Mouse (Mus musculus) brain, adult 10 weeks (tissue): ENCODE data around the gene Ctsf. TPM values are rescaled to one million over a fixed set of nuclear protein-coding genes. Genes with fewer than 3 reads are reported as not detected.

Experiments
- polyA plus RNA-seq: library from polyadenylated mRNA; stranded (reverse); fragments of 350-450 nt; fragmentation: Illumina TruSeq; extraction: RNeasy Lipid Tissue Mini Kit (QIAGEN cat#74804); gene quantifications from one replicate; pipeline ENCODE4 v1.2.3, GENCODE M21; 2015; ENCODE audit warnings: low read depth, low replicate concordance

Gene Ctsf
- 85.3 TPM for polyA plus RNA-seq

DNA sequence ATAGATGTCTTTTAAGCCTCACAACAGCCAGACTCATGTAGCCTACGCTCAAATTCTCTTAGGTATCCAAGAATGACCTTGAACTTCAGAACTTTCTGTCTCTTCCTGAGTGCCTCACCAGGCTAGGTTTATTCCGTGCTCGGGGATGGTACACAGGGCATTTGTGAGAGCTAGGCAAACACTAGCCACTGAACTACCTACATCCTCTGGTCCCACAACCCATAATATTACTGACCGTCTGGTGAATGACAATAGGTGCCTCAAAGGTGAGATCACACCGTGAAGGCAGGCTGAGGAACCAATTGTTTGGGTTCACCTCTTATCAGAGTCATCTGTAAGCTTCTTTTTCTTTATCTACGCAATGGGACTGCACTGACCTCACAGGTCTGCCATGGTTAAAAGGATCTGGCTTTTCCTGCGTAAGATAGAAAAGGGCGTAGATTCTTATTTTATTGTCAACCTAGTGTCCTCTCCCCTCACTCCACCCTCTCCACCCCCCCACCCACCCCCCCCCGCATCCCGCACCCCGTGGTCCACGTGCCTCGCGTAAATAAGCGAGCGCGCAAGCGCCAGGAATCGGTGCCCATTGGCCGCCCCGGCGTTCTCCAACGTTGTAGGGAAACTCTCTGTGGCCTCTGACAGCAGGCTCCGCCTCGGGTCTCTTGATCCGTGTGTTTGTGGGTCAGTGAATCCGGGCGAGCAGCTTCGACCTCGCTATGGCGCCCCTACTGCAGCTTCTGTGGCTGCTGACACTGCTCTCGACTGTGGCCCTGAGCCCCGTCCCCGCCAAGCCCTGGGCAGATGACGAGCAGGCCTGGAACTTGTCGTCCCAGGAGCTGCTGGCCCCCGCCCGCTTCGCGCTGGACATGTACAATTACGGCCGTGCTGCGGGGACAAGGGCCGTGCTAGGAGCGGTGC is at the start of gene Ctsf:
Ctsf (plus strand) TSS at position 579 of the 918 bp plus-strand sequence.

DNA sequence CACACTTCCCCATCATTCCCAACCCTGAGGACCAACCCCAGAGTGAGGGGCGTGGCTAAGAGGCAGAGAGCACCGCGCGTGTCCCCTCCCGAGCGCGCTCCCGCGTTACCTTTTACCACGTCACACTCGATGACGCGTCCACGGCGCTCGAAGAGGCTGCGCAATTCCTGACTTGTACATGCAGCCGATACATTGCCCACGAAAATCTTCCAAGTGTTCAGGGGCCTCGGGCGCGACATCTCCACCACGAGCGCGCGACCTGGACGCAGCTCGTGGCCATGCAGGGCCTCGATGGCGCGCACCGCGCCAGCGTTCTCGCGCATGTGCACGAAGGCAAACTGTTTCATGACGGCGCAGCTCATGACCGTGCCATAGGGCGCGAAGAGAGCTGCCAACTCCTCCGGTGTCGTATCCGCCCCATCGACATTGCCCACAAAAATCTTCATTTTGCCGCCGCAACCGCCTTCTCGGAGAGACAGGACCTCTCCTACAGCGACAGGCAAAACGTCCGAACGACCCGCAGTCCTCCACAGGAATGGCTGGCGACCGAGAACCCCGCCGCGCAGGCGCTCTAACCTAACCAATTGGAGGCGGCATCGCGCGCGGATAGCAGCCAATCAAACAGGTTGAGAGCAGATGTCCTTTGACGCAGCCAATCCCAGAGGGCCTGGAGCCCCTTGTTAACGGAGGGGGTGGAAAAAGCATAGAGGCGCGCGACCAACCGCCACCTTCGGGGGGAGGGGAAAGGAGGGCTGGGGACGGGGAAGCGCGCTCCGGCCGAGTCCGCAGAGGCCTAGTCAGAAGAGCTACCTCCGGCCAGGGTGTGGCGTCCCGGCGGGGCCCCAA is 43.6 kb upstream of the Ctsf start, which contains the start of the genes Gm21992 and Rbm14:
Gm21992 (minus strand) TSS at position 550 of the 846 bp plus-strand sequence.
Rbm14 (minus strand) TSS at position 572 of the 846 bp plus-strand sequence.

GRCm38 (mm10) chr19:4839149-4839548 is 15.8 kb upstream of the Ctsf start, which contains the start of the genes Ccs and Ccdc87:
Ccs (minus strand) TSS chr19:4839332.
Ccdc87 (plus strand) TSS chr19:4839366.

DNA sequence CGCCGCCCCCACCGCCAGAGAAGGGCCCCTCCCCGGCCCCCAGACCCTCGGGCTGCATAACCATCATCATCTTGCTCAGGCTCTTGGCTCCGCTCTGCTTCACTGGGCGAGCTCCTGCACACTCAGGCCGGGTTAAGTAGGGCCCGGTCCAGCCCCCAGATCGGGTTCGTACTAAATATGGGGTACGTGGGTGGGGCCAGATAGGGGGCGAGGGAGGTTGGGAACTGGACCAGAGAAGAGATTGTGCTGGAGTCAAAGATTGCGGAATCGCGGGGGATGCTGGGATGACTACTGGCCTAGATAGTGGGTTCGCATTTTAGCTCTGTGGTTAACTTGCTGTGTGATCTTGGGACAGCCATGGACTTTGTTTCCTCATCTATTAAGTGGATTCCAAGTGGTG is 22.9 kb downstream of the Ctsf start, which contains the start of gene Actn3:
Actn3 (minus strand) TSS at position 125 of the 400 bp plus-strand sequence.

GRCm38 (mm10) chr19:4878405-4879323 is 23.7 kb downstream of the Ctsf start, which contains the start of gene Zdhhc24:
Zdhhc24 (plus strand) TSS chr19:4878668.

GRCm38 (mm10) chr19:4905979-4906794 is 51.3 kb downstream of the Ctsf start, which contains the start of gene Bbs1:
Bbs1 (minus strand) TSS chr19:4906628.

Other genes with a start within 250 kb of the Ctsf start
- 21.6 TPM for gene Lrfn4, start 239.5 kb upstream of the Ctsf start, polyA plus RNA-seq
- gene Rce1, start 229.5 kb upstream of the Ctsf start, polyA plus RNA-seq: 33.2 TPM
- gene Gm960, start 156.5 kb upstream of the Ctsf start, polyA plus RNA-seq: 2.2 TPM
- gene Sptbn2, start 144.0 kb upstream of the Ctsf start, polyA plus RNA-seq: 238 TPM
- 28.5 TPM for gene Rbm4b, start 98.6 kb upstream of the Ctsf start, polyA plus RNA-seq
- 41.4 TPM for gene Rbm4, start 61.2 kb upstream of the Ctsf start, polyA plus RNA-seq
- gene Gm21992, start 43.5 kb upstream of the Ctsf start, polyA plus RNA-seq: 15.5 TPM
- gene Rbm14, start 43.5 kb upstream of the Ctsf start, polyA plus RNA-seq: 18.0 TPM
- 37.6 TPM for gene Ccs, start 15.8 kb upstream of the Ctsf start, polyA plus RNA-seq
- 1.8 TPM for gene Ccdc87, start 15.8 kb upstream of the Ctsf start, polyA plus RNA-seq
- 1.2 TPM for gene Actn3, start 22.8 kb downstream of the Ctsf start, polyA plus RNA-seq
- gene Zdhhc24, start 23.5 kb downstream of the Ctsf start, polyA plus RNA-seq: 23.6 TPM
- 26.4 TPM for gene Bbs1, start 51.5 kb downstream of the Ctsf start, polyA plus RNA-seq
- 45.4 TPM for gene Dpp3, start 73.2 kb downstream of the Ctsf start, polyA plus RNA-seq
- 16.6 TPM for gene Peli3, start 88.0 kb downstream of the Ctsf start, polyA plus RNA-seq
- 106 TPM for gene Mrpl11, start 107.0 kb downstream of the Ctsf start, polyA plus RNA-seq
- gene Npas4, start 135.2 kb downstream of the Ctsf start, polyA plus RNA-seq: 12.4 TPM
- 14.1 TPM for gene Slc29a2, start 168.7 kb downstream of the Ctsf start, polyA plus RNA-seq
- 133 TPM for gene B4gat1, start 183.7 kb downstream of the Ctsf start, polyA plus RNA-seq
- 3.9 TPM for gene AC124502.3, start 183.8 kb downstream of the Ctsf start, polyA plus RNA-seq
- 31.7 TPM for gene Brms1, start 186.2 kb downstream of the Ctsf start, polyA plus RNA-seq
- 38.7 TPM for gene Rin1, start 195.4 kb downstream of the Ctsf start, polyA plus RNA-seq
- 3.2 TPM for gene Cd248, start 212.9 kb downstream of the Ctsf start, polyA plus RNA-seq
- gene Tmem151a, start 230.4 kb downstream of the Ctsf start, polyA plus RNA-seq: 107 TPM
- gene Yif1a, start 233.4 kb downstream of the Ctsf start, polyA plus RNA-seq: 32.8 TPM
- 266 TPM for gene Cnih2, start 243.4 kb downstream of the Ctsf start, polyA plus RNA-seq